21 mouse cellular contexts compared by ENCODE assay signal in the genomic region with DNA sequence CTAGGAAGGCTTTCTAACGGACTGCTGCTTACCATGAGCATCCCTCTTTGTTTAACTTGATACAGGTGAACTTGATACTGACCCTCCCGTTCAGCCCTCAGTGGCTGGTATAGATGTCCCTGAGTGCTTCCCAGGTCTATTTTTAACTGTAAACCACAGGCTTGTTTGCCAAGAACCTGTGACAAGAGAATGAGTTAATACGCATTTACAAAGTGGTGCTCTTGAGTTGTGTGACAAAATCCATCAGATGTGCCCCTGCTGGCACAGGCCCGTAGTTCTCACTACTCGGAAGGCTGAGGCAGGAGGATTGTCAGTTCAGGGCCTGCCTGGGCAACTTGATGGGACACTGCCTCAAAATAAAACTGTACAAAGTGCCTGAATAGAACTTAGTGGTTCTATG.
"Had no signal": no experiment of that assay in that cellular context is flagged by ENCODE, and none has a peak within 500 bp of the region (broad histone marks: within the 10 kb centered on the region; RNA-seq: fewer than 3 reads in every experiment).

No protein-coding gene starts in this region.

- DNase-seq: kidney, postnatal 10 days; kidney, postnatal 36 days; liver; lung, adult 18-20 months; lung, postnatal 10 days; lung, postnatal 36 days; right cerebral cortex, adult 18-20 months; right cerebral cortex, postnatal 14 days; right cerebral cortex, postnatal 4 days; thymus, postnatal 36 days had no signal

- H3K27ac ChIP-seq: kidney, embryonic 15.5 days; limb, embryonic 10.5 days; limb, embryonic 13.5 days; liver, embryonic 12.5 days; liver, embryonic 15.5 days; lung, embryonic 15.5 days; midbrain, embryonic 12.5 days; midbrain, embryonic 15.5 days; neural tube, embryonic 12.5 days; neural tube, embryonic 15.5 days had no signal

- H3K27me3 ChIP-seq: kidney, embryonic 15.5 days; limb, embryonic 13.5 days; liver, embryonic 12.5 days; liver, embryonic 15.5 days; lung, embryonic 15.5 days; megakaryocyte, embryonic 14.5 days; midbrain, embryonic 12.5 days; midbrain, embryonic 15.5 days; neural tube, embryonic 12.5 days; neural tube, embryonic 15.5 days had no signal

- H3K36me3 ChIP-seq: kidney, embryonic 15.5 days; limb, embryonic 10.5 days; limb, embryonic 13.5 days; liver, embryonic 12.5 days; liver, embryonic 15.5 days; lung, embryonic 15.5 days; midbrain, embryonic 12.5 days; midbrain, embryonic 15.5 days; neural tube, embryonic 12.5 days; neural tube, embryonic 15.5 days had no signal

- H3K9me3 ChIP-seq: kidney, embryonic 15.5 days; limb, embryonic 10.5 days; limb, embryonic 13.5 days; liver, embryonic 12.5 days; liver, embryonic 15.5 days; lung, embryonic 15.5 days; megakaryocyte, embryonic 14.5 days; midbrain, embryonic 12.5 days; midbrain, embryonic 15.5 days; neural tube, embryonic 12.5 days; neural tube, embryonic 15.5 days had no signal

- H3K4me3 ChIP-seq: kidney, embryonic 15.5 days; limb, embryonic 10.5 days; limb, embryonic 13.5 days; liver, embryonic 12.5 days; liver, embryonic 15.5 days; lung, embryonic 15.5 days; megakaryocyte, embryonic 14.5 days; midbrain, embryonic 12.5 days; midbrain, embryonic 15.5 days; neural tube, embryonic 12.5 days; neural tube, embryonic 15.5 days had no signal

- ATAC-seq: liver, embryonic 12.5 days; midbrain, embryonic 15.5 days had no signal

- H3K4me1 ChIP-seq: liver, embryonic 12.5 days; liver, embryonic 15.5 days; megakaryocyte, embryonic 14.5 days; midbrain, embryonic 12.5 days; midbrain, embryonic 15.5 days; neural tube, embryonic 12.5 days; neural tube, embryonic 15.5 days had no signal

- H3K4me2 ChIP-seq: kidney, embryonic 15.5 days; limb, embryonic 13.5 days; liver, embryonic 12.5 days; liver, embryonic 15.5 days; lung, embryonic 15.5 days; midbrain, embryonic 12.5 days; midbrain, embryonic 15.5 days; neural tube, embryonic 12.5 days; neural tube, embryonic 15.5 days had no signal

- H3K9ac ChIP-seq: kidney, embryonic 15.5 days; limb, embryonic 13.5 days; liver, embryonic 12.5 days; liver, embryonic 15.5 days; lung, embryonic 15.5 days; midbrain, embryonic 12.5 days; midbrain, embryonic 15.5 days; neural tube, embryonic 12.5 days; neural tube, embryonic 15.5 days had no signal
